Mouse (Mus musculus) heart, embryonic 16.5 days (tissue): Measurements from ENCODE around the gene Ccdc65. TPM values are rescaled to one million over a fixed set of nuclear protein-coding genes. Genes with fewer than 3 reads are reported as not detected.

Experiments used
- ATAC-seq: fragments of 200-750 bp; cut with Nextera tagmentation; replicated peaks from 2 replicates; pipeline ENCODE4 v1.8.0; 2017; ENCODE audit warnings: moderate number of reproducible peaks; ENCODE audit not compliant: insufficient read depth, low FRiP score; ENCODE audit errors: extremely low read depth
- H3K27ac ChIP-seq: fragments of 300-500 bp; sonication (generic); 2 replicates; pipeline ENCODE4 v1.5.1; 2014; ENCODE audit warnings: mild to moderate bottlenecking, low read length, control low read depth, moderate library complexity
- H3K27me3 ChIP-seq: fragments of 300-500 bp; sonication (generic); 2 replicates; pipeline ENCODE4 v1.6.1; 2014; ENCODE audit warnings: low read length, mixed read lengths; ENCODE audit not compliant: control insufficient read depth, insufficient read depth
- H3K36me3 ChIP-seq: fragments of 300-500 bp; sonication (generic); 2 replicates; pipeline ENCODE4 v1.6.1; 2014; ENCODE audit not compliant: control insufficient read depth, insufficient read depth
- H3K4me1 ChIP-seq: fragments of 300-500 bp; sonication (generic); 2 replicates; pipeline ENCODE4 v1.6.1; 2014; ENCODE audit warnings: low read length, mixed read lengths; ENCODE audit not compliant: control insufficient read depth, insufficient read depth
- H3K4me2 ChIP-seq: fragments of 300-500 bp; sonication (generic); 2 replicates; pipeline ENCODE4 v1.6.1; 2014; ENCODE audit warnings: low read depth, mild to moderate bottlenecking, control low read depth, low read length
- H3K4me3 ChIP-seq: fragments of 300-500 bp; sonication (generic); 2 replicates; pipeline ENCODE4 v1.5.1; 2014; ENCODE audit warnings: mild to moderate bottlenecking, control low read depth, low read length
- H3K9ac ChIP-seq: fragments of 300-500 bp; sonication (generic); 2 replicates; pipeline ENCODE4 v1.6.1; 2014; ENCODE audit warnings: low read length, control low read depth
- H3K9me3 ChIP-seq: fragments of 300-500 bp; sonication (generic); replicated peaks from 2 replicates; pipeline ENCODE4 v1.6.1; 2016; ENCODE audit warnings: low read length; ENCODE audit not compliant: control insufficient read depth
- WGBS: fragments of 180-500 bp; shearing (Covaris S2); extraction: QIAGEN DNeasy Blood & Tissue Kit; methylation state at CpG from one replicate; pipeline ENCODE4 v1.1.7; 2014; 5-methylcytosine and 5-hydroxymethylcytosine counted together
- polyA plus RNA-seq: library from polyadenylated mRNA; unstranded; fragments of >200 nt; fragmentation: Nextera tagmentation; extraction: Ambion mirVana; gene quantifications from 2 replicates; pipeline ENCODE4 v1.2.1, GENCODE M21; 2015

Gene Ccdc65
- polyA plus RNA-seq = 0.97 and 1.0 TPM in 2 replicates

DNA sequence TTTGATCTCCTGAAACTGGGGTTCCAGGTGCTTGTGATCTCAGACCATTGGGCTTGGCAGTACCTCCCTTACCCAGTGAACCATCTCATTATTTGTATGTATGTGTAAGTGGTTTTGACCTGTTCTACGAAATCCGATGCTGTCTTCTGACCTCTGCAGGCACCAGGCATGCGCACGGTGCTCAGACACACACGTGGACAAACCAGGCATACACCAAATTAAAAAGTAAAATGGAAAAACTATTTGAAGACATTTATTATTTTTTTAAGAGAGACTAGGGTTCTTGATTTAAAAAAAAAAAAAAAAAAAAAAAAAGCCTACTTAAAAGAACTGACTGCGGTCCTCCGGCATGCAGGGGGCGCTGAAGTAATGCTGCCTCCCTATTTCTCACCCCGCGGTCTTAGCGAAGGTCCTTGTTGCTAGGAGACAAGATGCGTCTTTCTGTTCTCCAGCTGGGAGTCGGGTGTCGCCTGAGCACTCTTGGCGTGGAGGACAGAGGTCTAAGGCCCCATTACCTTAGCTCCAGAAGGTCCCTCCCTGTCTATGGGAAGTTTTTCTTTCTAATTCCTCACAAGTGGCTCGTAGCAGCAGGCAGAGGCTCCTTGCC, at the start of gene Ccdc65:
TSS of gene Ccdc65 (plus strand) at position 442 of the 607 bp plus-strand sequence.
- peak within 1 kb of the TSS; percentile 43 for H3K4me3 ChIP-seq
- H3K36me3 ChIP-seq = no peaks in the 10 kb centered on the region
- peak within 1 kb of the TSS; percentile 11; the same call in 1 of the 2 replicates for H3K9ac ChIP-seq
- no peaks in the 10 kb centered on the region for H3K4me1 ChIP-seq
- peaks cover 12% of the 10 kb centered on the region for H3K27me3 ChIP-seq
- ATAC-seq = peak; percentile 72
- no peaks in the 10 kb centered on the region for H3K9me3 ChIP-seq
- no peak within 1 kb of the TSS for H3K27ac ChIP-seq
- H3K4me2 ChIP-seq = peak within 1 kb of the TSS; percentile 59
- whole genome bisulfite sequencing = 19% methylated on average over 16 of the region's 16 CpGs

DNA sequence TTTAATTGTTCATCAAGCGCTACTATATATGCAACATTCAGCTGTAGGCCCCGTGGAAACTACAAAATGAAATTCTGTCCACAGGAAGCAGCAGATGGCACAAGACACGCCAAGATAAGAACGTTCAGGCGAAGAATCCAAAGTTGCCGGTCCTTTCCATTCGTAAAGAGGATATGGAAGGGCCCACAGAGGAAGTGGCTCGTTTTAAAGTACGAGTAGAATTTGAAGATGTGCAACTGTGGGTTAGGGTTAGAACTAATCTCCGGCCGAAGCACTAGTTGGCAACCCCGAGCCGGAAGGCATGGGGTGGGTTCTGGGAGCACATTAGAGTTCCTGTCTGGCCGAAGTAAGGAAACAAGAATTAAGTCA, 45.8 kb upstream of the Ccdc65 start:
- WGBS = under 1% methylated on average over 14 of the region's 14 CpGs
- Histone ChIP-seq H3K27ac (peak overlapping the region; percentile 87), H3K9ac (peak overlapping the region; percentile 92), H3K9me3 (no peaks in the 10 kb centered on the region), H3K27me3 (no peaks in the 10 kb centered on the region), H3K4me1 (peaks cover 10% of the 10 kb centered on the region), H3K4me2 (peak overlapping the region; percentile 93), H3K4me3 (peak overlapping the region; percentile 83), H3K36me3 (peaks cover 19% of the 10 kb centered on the region)
- no peak; the same call in 1 of the 2 replicates for ATAC-seq

DNA sequence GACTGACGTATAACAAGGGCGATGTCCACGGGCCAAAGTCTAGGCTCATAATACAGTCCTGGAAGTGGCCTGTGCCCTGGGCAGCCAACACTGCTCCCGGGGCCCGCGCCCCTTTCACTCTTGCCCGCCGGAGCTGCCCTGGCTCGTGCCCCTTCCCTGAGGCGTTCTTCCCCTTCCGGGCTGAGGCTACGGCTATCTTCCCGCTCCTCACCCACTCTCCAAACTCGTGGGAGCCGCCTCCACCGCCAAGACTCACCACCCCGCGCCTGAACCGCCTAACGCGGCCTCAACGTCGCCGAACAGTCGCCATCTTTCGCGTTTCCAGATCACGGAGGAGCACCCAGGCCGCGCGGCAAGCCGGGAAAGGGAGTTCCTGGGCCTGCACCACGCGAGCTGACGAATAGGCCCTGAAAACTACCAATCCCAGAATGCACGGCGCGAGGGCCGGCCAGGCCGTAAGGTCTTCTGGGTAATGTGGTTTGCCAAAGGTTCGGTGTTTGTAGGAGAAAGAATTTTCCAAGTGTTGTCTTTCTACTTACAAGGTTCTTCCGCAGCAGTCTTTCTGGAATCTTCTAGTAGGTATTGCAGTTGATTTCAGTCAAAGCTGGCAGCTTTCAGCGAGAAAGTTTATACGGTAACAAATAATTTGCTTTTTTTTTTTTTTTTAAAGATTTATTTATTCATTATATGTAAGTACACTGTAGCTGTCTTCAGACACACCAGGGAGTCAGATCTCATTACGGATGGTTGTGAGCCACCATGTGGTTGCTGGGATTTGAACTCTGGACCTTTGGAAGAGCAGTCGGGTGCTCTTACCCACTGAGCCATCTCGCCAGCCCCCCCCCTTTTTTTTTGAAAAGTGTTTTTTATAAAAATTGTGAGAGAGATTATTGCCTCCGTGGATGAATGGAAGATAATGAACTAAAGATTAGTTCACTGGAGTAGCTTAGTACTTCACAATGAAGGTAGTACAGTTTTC, 45.2 kb upstream of the Ccdc65 start, which contains the start of gene Ddx23:
TSS of gene Ddx23 (minus strand) at position 328 of the 979 bp plus-strand sequence.
- WGBS = 4% methylated on average over 47 of the region's 48 CpGs
- no peaks in the 10 kb centered on the region for H3K9me3 ChIP-seq
- peaks cover 10% of the 10 kb centered on the region for H3K4me1 ChIP-seq
- H3K36me3 ChIP-seq = peaks cover 12% of the 10 kb centered on the region
- H3K27ac ChIP-seq = peak within 1 kb of the TSS; percentile 87
- H3K4me3 ChIP-seq = peak within 1 kb of the TSS; percentile 83
- H3K9ac ChIP-seq = peak within 1 kb of the TSS; percentile 92
- peak; percentile 96 for ATAC-seq
- peak within 1 kb of the TSS; percentile 93 for H3K4me2 ChIP-seq
- no peaks in the 10 kb centered on the region for H3K27me3 ChIP-seq

DNA sequence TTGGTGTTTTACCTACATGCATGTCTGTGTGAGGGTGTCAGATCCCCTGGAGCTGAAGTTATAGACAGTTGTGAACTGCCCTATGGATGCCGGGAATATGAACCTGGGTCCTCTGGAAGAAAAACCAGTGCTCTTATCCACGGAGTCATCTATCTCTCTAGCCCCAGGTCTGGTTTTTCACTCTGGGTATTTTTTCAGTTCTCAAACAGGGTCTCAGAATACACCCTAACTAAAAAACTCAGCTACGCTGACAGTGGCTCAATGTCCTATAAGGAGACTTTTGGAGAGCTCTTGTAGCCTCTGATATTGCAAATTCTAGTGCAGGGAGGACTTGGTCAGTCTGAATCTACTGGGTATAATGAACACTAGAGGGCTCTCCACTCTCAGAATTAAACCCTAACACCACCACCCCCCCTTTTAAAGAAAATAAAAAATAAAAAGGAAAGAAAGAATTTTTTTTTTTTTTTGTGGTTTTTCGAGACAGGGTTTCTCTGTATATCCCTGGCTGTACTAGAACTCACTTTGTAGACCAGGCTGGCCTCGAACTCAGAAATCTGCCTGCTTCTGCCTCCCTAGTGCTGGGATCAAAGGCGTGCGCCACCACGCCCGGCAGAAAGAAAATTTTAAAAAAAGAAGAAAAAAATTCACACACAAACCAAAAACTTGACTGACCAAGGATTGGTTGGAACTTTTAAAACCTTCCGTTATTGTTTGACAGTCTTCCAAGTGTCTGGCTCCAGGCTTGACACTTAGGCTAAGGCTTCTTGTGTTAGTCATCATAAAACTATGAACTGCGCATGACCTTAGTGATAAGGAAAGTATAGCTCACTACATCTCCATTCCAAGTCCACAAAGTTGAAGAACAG, 43.7 kb upstream of the Ccdc65 start:
- Histone ChIP-seq H3K4me1 (peaks cover 10% of the 10 kb centered on the region), H3K36me3 (0 out of 2 replicates have a peak, but pooled peaks cover under 1% of the 10 kb centered on the region), H3K4me3 (no peak overlapping the region), H3K9ac (no peak overlapping the region), H3K27me3 (no peaks in the 10 kb centered on the region), H3K4me2 (no peak overlapping the region), H3K9me3 (no peaks in the 10 kb centered on the region), H3K27ac (no peak overlapping the region)
- WGBS = 70% methylated on average over 11 of the region's 11 CpGs
- ATAC-seq = no peak

DNA sequence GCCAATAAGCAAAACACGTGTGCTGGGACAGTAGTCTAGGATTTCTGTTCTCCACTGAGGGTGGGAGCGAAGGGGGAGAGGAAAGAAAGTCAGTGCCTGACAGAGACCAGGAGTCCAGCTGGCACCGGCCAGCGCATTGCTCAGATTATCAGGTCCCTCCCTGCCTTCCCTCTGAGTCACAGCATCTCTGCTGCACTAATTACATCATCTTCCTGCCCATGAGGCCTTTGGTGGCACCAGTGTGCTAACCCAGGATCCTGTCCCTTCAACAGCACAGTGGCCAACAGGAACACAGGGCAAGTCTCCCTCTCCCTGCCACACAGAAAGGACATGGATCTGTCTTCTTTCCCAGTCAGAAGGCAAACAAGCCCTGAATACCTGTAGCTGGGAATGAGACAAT, 35.4 kb upstream of the Ccdc65 start:
- Histone ChIP-seq H3K27ac (no peak overlapping the region; the same call in 1 of the 2 replicates), H3K4me1 (peaks cover 25% of the 10 kb centered on the region), H3K27me3 (peaks cover 28% of the 10 kb centered on the region), H3K9me3 (no peaks in the 10 kb centered on the region), H3K36me3 (no peaks in the 10 kb centered on the region), H3K4me3 (no peak overlapping the region), H3K9ac (no peak overlapping the region), H3K4me2 (no peak overlapping the region)
- ATAC-seq = peak; percentile 49
- WGBS = 26% methylated on average over 4 of the region's 4 CpGs

DNA sequence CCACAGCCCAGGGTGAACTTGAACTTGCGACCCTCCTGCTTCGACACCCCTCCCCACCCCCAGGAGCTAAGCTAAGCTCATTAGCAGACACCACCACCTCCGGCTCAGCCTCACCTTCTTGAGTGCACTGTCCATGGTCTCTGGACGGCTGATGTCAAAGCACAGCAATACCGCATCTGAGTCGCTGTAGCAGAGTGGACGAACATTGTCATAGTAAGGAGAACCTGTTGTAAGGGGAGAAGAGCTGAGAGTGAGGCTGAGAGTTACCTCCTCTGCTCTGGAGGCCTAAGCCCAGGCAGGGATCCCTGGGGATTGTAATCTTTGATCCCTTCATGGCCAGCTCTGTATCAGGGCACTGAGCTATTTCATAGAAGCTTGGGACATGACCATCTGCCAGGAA, 34.3 kb upstream of the Ccdc65 start:
- Histone ChIP-seq H3K4me2 (no peak overlapping the region), H3K9ac (no peak overlapping the region), H3K27me3 (peaks cover 30% of the 10 kb centered on the region), H3K4me1 (peaks cover 25% of the 10 kb centered on the region), H3K36me3 (no peaks in the 10 kb centered on the region), H3K4me3 (no peak overlapping the region), H3K9me3 (no peaks in the 10 kb centered on the region), H3K27ac (no peak overlapping the region)
- ATAC-seq = no peak
- 77% methylated on average over 7 of the region's 7 CpGs for WGBS

DNA sequence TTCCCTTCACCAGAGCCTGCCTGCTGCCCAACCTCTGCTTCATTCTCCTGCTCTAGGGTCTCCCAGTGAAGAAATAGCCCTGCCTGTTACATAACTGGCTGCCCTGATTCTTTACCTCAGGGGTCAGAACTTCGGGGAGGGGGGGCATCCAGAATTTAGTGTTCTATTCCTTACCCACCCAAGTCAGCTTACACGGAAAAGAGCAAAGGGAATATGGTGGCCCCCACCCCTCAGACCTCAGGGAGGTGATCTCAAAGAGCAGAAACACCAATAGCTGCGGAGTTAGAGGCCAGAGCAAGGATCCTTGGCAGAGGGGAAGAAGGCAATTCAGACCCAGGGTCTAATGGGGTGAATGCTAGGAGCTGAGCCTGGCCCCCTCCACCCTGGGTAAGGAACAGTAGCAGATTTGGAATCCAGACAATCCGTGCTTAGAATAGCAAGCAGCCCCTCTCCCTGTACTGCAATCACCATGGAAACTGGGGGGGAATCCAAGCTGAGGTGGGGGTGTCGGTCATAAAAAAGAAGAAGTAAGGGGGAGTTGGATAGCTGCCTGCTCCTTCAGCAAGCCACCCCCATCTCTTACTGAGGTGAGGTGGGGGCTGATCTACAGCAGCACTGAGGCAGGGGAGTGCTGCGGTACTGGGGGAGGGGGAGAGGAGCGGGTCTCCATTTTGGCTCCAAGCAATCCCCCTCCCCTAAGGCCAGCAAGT, 33.6 kb upstream of the Ccdc65 start:
- H3K9me3 ChIP-seq = no peaks in the 10 kb centered on the region
- peaks cover 30% of the 10 kb centered on the region for H3K27me3 ChIP-seq
- no peak overlapping the region for H3K4me2 ChIP-seq
- no peak for ATAC-seq
- 46% methylated on average over 7 of the region's 7 CpGs for WGBS
- no peak overlapping the region for H3K4me3 ChIP-seq
- H3K9ac ChIP-seq = no peak overlapping the region
- no peak overlapping the region for H3K27ac ChIP-seq
- no peaks in the 10 kb centered on the region for H3K36me3 ChIP-seq
- peaks cover 25% of the 10 kb centered on the region for H3K4me1 ChIP-seq

DNA sequence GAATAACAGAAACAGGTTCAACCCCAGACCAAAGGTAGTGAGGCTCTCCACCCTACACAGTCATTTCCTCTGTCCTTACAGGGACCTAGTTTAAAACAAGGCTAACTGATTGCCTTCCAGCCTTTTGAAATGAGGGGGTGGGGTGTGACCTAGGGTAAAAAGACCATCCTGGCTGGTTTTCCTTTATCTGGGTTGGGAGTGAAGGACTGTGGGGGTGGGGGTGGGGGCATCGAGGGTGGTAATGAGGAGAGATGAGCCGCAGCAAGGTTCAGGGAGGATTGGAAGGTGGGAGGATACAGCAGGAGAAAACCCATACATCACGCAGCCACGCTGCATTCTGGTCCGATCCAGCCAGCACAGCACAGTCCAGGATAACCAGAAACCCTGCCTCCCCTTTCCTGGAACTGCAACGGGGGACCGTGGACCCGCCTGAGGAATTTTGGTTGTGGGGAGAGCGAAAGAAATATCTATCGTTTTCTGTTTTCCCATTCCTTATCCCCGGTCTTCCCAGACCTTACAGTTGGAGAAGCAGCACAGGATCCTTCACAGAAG, 32.9 kb upstream of the Ccdc65 start:
- Histone ChIP-seq H3K9me3 (no peaks in the 10 kb centered on the region), H3K4me3 (0 out of 2 replicates have a peak overlapping the region, but pooled peaks have one; percentile 10), H3K4me2 (peak overlapping the region; percentile 93), H3K27ac (no peak overlapping the region), H3K27me3 (peaks cover 30% of the 10 kb centered on the region), H3K36me3 (no peaks in the 10 kb centered on the region), H3K9ac (0 out of 2 replicates have a peak overlapping the region, but pooled peaks have one; percentile 20), H3K4me1 (peaks cover 25% of the 10 kb centered on the region)
- WGBS = 29% methylated on average over 11 of the region's 11 CpGs
- ATAC-seq = no peak
